Mouse (Mus musculus): ENCODE results near the gene Stard7.
A peak's percentile ranks its signal among the peaks of the same experiment; 100 is the strongest.
"Not testable (repeated sequence)": the region's sequence is repeated elsewhere in the genome, so short reads cannot be mapped to it uniquely, and the experiment has no call there.

Gene Stard7

DNA sequence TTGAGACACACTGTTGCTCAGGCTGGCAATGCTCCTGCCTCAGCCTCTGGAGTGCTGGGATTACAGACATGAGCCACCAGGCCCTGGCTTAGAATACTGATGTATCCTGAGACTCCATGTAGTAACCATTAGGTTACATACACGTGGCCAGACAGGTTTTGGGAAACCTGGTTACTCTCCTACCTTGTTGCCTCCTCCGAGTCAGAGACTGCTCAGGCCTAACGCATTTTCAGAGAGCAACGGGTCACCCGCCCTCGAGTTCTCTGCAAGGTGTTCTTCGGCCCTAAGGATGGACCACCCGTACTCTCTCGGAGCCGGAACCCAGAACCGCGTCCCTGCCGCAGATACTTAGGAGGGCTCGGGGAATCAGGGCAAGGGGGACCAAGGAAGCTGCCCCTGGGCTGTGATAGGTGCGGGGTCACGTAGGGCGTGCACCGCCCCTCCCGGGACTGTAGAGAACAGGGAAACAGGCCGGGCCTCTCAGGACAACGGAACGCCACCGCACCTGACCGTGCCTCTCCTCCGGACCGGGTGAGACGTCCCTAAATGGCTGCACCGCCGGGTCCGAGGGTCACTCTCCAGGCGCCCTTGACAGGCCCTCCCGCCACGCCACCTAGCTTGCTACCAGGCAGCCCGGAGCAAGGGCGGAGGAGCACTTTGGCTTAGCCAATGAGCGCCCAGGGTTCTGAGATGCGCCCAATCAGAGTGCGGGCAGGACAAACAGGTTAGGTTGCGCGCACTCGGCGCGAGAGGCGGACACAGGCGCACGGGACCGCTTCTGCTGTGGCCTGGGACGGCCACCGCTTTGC lies at the start of gene Stard7:
TSS of gene Stard7 (plus strand) at position 728 of the 809 bp plus-strand sequence.
- DNase-seq (ENCODE audit: inconsistent age in 2 of 2, low spot score in 1 of 2), result peak; percentile 97 to 98

GRCm38 (mm10) chr2:127225261-127225660 lies 44.8 kb upstream of the Stard7 start:
- DNase-seq (ENCODE audit: inconsistent age in 2 of 2, low spot score in 1 of 2), result no peak

DNA sequence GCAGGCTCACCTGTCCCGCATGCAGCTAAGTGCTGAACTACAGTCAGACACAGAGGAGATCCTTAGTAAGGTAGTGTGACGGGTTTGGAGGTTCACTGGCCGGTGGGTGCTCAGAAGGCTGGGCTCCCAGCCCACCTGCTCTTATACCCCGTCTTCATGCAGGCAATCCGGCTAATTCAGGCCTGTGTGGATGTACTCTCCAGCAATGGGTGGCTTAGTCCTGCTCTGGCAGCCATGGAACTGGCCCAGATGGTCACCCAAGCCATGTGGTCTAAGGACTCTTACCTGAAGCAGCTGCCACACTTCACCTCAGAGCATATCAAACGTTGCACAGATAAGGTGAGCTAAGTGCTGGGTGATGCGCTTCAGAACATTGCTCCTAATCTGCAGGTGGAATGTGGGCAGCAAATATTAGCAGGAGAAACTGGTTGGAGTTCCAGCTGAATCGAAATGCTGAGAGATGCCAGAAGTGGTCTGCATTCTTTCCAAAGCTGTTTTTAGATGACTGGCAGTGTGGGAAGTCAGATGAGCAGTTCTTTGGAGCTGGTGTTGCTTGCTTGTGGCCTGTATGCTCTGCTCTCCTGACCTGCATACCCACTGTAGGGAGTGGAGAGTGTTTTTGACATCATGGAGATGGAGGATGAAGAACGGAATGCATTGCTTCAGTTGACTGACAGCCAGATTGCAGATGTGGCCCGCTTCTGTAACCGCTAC lies 32.0 kb upstream of the Stard7 start:
- DNase-seq (ENCODE audit: inconsistent age in 2 of 2, low spot score in 1 of 2), result no peak

- DNase-seq (ENCODE audit: inconsistent age in 2 of 2, low spot score in 1 of 2), result peak in 1 of 2 experiments; percentile 46
Measured at GRCm38 (mm10) chr2:127240065-127240464, 30.0 kb upstream of the Stard7 start.

- DNase-seq (ENCODE audit: inconsistent age in 2 of 2, low spot score in 1 of 2), result peak; percentile 98
Measured at GRCm38 (mm10) chr2:127247592-127248333, 22.3 kb upstream of the Stard7 start, which contains the start of the genes Ciao1 and Tmem127. Gene Ciao1 (minus strand): TSS chr2:127247816. Gene Tmem127 (plus strand): TSS chr2:127247908.

- DNase-seq (ENCODE audit: inconsistent age in 2 of 2, low spot score in 1 of 2), result peak; percentile 69 to 83
Measured at GRCm38 (mm10) chr2:127248334-127249004, 21.5 kb upstream of the Stard7 start.

- DNase-seq (ENCODE audit: inconsistent age in 2 of 2, low spot score in 1 of 2), result no peak
Measured at GRCm38 (mm10) chr2:127250291-127251008, 19.6 kb upstream of the Stard7 start.

DNA sequence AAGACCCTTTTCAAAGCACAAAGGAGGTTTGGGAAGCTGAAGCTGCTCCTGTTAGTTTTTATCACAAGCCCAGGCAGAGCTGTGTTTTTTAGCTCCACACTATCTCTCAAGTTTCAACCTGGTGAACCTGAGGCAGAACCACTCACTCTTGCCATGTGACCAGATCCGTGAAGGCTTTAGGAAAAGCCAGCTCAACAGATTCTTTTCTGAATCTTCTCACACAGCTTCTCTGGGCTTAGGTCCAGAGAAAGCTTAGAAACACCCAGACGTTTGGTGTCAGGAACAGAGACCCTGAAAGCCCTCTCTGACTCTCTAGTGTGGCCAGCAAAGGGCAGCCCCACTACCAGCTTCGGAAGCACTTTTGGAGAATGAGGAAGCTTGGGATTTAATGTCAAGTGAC lies 18.6 kb upstream of the Stard7 start:
- no peak for DNase-seq (ENCODE audit: inconsistent age in 2 of 2, low spot score in 1 of 2)

DNA sequence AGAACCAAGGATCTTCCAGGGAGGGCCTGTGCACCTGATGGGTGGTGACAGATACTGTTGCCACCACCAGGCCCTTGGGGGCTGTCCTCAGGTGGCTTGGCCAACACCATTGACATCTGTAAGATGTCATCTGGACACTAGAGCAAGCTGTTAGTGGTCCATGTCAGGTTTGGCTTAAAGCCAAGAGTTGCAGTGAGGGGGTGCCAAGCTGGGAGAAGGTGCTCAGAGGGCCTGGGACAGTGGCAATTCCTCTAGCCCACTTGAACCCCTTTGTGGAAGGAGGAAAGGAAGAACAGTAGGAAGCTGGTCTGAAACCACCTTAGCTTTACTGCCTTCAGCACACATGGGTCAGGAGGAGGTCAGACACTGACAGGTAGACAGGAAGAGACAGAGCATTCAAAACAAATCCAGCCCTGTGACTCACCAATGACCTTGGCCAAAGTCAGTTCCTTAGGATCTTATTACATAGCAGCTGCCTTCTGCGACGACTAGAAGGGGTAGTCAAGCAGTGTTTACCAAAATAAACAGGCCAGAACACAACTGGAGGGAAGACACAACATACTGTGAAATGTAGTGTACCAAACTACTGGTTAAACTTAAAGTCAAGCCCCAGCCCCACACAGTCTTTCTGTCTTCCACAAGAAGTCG lies 18.0 kb upstream of the Stard7 start:
- DNase-seq (ENCODE audit: inconsistent age in 2 of 2, low spot score in 1 of 2), result peak; percentile 65 to 85

DNA sequence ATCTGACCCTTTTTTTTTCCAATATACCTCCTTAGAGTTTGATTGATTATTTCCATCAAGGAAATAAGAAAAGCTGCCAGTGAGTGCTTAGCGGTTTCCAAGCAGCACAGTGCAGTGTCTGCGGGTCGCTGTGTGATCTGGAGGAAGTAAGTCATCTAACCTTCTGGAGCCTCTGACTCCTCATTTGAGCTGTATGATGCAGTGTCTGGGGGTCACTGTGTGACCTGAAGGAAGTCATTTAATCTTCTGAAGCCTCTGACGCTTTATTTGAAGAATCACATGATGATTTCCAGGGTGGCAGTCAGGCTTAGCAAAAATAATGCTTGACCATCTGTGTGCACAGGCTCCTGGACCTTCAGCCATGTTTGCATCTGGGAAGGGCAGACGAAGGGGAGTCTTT lies 17.2 kb upstream of the Stard7 start:
- peak in 1 of 2 experiments; percentile 50 for DNase-seq (ENCODE audit: inconsistent age in 2 of 2, low spot score in 1 of 2)

- DNase-seq (ENCODE audit: inconsistent age in 2 of 2, low spot score in 1 of 2), result peak; percentile 46 to 72
Measured at GRCm38 (mm10) chr2:127254604-127255134, 15.3 kb upstream of the Stard7 start.

- no peak for DNase-seq (ENCODE audit: inconsistent age in 2 of 2, low spot score in 1 of 2)
Measured at GRCm38 (mm10) chr2:127255294-127255693, 14.7 kb upstream of the Stard7 start.

GRCm38 (mm10) chr2:127259340-127259739 lies 10.7 kb upstream of the Stard7 start:
- no peak for DNase-seq (ENCODE audit: inconsistent age in 2 of 2, low spot score in 1 of 2)

DNA sequence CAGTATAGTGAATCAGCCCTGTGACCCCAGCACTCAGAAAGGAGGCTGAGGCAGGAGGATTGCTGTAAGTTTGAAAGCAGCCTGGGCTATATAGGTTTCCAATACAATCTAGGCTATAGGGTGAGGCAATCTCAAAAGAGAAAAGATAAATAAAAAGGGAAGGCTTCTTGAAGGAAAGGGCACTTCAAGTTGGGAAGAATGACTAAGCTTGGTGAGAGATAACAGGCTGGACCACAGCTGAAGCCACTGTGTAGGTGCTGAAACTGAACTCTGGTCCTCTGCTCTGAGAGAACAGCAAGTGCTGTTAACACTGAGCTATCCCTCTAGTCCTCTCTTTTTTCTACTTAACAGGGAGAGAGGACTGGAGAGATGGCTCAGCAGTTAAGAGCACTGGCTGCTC lies 7.5 kb upstream of the Stard7 start:
- no peak for DNase-seq (ENCODE audit: inconsistent age in 2 of 2, low spot score in 1 of 2)

- no peak for DNase-seq (ENCODE audit: inconsistent age in 2 of 2, low spot score in 1 of 2)
Measured at GRCm38 (mm10) chr2:127267854-127268253, 2.2 kb upstream of the Stard7 start.

- peak; percentile 93 to 96 for DNase-seq (ENCODE audit: inconsistent age in 2 of 2, low spot score in 1 of 2)
Measured at GRCm38 (mm10) chr2:127270300-127271041, 453 bp downstream of the Stard7 start.

DNA sequence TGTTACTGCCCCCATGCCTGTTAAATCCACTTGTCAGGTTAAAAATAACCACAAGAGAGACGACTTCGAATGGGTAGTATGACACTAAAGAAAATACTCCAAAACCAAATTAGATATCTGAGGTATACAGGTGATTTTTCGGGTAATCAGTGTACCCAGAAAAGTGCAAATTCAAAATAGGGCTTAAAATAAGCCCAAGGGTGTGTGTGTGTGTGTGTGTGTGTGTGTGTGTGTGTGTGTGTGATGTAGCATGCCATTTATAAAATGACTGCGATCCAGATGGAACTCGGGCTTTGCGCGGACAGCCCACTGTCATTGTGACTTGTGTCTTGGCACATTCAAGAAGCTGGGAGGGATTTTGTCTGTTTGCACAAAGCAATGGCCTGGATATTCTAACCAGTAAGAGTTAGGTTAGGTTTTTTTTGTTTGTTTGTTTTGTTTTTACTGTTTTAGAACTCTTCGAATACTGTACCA lies 1.1 kb downstream of the Stard7 start:
- DNase-seq (ENCODE audit: inconsistent age in 2 of 2, low spot score in 1 of 2), result peak in 1 of 2 experiments; percentile 78

GRCm38 (mm10) chr2:127272049-127272448 lies 2.0 kb downstream of the Stard7 start:
- DNase-seq (ENCODE audit: inconsistent age in 2 of 2, low spot score in 1 of 2), result not testable (repeated sequence)

DNA sequence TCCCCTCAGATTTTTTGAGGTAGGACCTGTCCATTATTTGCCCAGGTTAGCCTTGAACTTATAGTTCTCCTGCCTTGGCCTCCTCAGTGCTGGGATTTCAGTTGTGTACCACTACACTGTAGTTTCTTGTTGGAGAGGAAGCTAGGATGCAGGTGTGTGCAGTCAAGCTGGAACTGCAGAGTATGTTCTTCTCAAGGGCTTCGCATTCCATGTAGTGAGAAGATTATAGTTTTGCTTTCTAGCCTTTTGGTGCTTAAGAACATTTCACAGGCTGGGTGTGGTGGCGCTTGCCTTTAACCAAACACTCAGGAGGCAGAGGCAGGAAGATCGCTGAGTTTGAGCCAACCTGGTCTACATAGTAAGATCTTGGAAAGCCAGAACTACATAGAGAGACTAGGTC lies 2.8 kb downstream of the Stard7 start:
- no peak for DNase-seq (ENCODE audit: inconsistent age in 2 of 2, low spot score in 1 of 2)

All from adrenal gland, adult (tissue).